Mouse (Mus musculus) limb, embryonic 13.5 days (tissue): ENCODE measurements around the gene Selenov. TPM values are rescaled to one million over a fixed set of nuclear protein-coding genes. Genes with fewer than 3 reads are reported as not detected.

ENCODE experiments used
- ATAC-seq: fragments of 200-750 bp; cut with Nextera tagmentation; 2 replicates; pipeline ENCODE4 v1.8.0; 2017; ENCODE audit warnings: low read depth, moderate number of reproducible peaks, moderate TSS enrichment; ENCODE audit not compliant: low FRiP score
- H3K27ac ChIP-seq: fragments of 300-500 bp; sonication (generic); 2 replicates; pipeline ENCODE4 v1.5.1; 2015; ENCODE audit warnings: inconsistent platforms, mild to moderate bottlenecking, moderate library complexity
- H3K27me3 ChIP-seq: fragments of 300-500 bp; sonication (generic); 2 replicates; pipeline ENCODE4 v1.6.1; 2015; ENCODE audit warnings: mild to moderate bottlenecking, inconsistent platforms
- H3K36me3 ChIP-seq: fragments of 300-500 bp; sonication (generic); 2 replicates; pipeline ENCODE4 v1.6.1; 2015; ENCODE audit warnings: inconsistent platforms, mild to moderate bottlenecking, moderate library complexity
- H3K4me1 ChIP-seq: fragments of 300-500 bp; sonication (generic); 2 replicates; pipeline ENCODE4 v1.6.1; 2015; ENCODE audit warnings: inconsistent platforms
- H3K4me2 ChIP-seq: fragments of 300-500 bp; sonication (generic); replicated peaks from 2 replicates; pipeline ENCODE4 v1.6.1; 2015; ENCODE audit warnings: inconsistent platforms, mild to moderate bottlenecking, moderate library complexity
- H3K4me3 ChIP-seq: fragments of 300-500 bp; sonication (generic); 2 replicates; pipeline ENCODE4 v1.5.1; 2015; ENCODE audit warnings: moderate library complexity, mild to moderate bottlenecking, inconsistent platforms
- H3K9ac ChIP-seq: fragments of 300-500 bp; sonication (generic); 2 replicates; pipeline ENCODE4 v1.6.1; 2015; ENCODE audit warnings: mild to moderate bottlenecking, inconsistent platforms
- H3K9me3 ChIP-seq: fragments of 300-500 bp; sonication (generic); 2 replicates; pipeline ENCODE4 v1.6.1; 2016; ENCODE audit warnings: inconsistent platforms
- WGBS: fragments of 180-500 bp; shearing (Covaris S2); methylation state at CpG from one replicate; pipeline ENCODE4 v1.1.7; 2015; 5-methylcytosine and 5-hydroxymethylcytosine counted together
- polyA plus RNA-seq: library from polyadenylated mRNA; unstranded; fragments of >200 nt; fragmentation: Nextera tagmentation; extraction: Ambion mirVana; gene quantifications from 2 replicates; pipeline ENCODE4 v1.2.1, GENCODE M21; 2015

The Selenov gene
- polyA plus RNA-seq, result 0.20 and 0.48 TPM in 2 replicates

DNA sequence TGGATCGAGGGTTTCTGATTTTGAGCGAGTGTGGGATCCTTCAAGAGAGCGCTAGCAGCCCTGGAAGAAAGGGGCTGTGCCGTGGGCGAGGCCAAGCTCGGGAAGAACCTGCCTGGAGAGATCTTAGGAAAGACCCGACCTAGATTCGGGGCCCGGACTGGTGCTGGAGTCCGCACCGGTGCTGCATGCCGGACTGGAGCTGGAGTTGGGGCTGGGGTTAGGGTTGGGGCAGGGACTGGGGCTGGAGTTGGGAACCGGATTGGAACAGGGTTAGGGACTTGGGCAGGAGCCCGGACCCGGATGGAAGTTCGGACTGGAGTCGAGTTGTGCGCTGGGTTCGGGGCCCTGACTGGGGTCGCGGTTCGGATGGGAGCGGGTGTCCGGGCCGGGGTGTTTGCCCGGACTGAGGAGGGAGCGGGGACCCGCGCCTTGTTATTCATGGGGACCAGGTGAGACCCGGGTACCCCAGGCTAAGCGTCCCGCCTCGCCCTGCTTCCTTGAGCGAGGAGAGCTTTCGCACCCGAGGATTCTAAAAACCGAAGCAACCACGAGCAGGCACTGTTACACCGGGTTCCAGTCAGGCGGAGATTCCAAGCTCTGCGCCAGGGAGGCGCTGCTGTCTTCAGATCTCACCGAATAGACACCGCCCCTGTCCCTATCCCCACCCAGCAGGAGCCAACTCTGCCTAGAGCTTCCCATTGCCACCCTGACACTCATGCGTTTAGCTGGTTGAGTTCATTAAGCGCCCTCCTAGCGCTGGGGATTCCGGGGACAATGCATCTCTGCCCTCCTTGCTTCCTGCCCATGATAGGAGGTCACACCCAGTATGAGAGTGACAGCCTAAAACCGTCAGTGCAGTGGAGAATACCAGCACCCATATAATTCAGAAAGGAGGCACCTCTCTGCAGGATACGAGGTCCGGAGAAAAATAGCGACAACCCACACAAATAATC is at the start of gene Selenov:
Gene Selenov, minus strand, starts transcription at position 549 of the 953 bp plus-strand sequence.
- Histone ChIP-seq H3K36me3 (no peaks in the 10 kb centered on the region), H3K4me1 (peaks cover 14% of the 10 kb centered on the region; the same call in 1 of the 2 replicates), H3K4me3 (peak within 1 kb of the TSS; percentile 37), H3K27ac (no peak within 1 kb of the TSS), H3K9ac (peak within 1 kb of the TSS; percentile 48), H3K27me3 (peaks cover 94% of the 10 kb centered on the region), H3K4me2 (peak within 1 kb of the TSS; percentile 60), H3K9me3 (peaks cover 4% of the 10 kb centered on the region; the same call in 1 of the 2 replicates)
- WGBS, result 1% methylated on average over 52 of the region's 52 CpGs
- ATAC-seq, result peak; percentile 41; the same call in 1 of the 2 replicates

DNA sequence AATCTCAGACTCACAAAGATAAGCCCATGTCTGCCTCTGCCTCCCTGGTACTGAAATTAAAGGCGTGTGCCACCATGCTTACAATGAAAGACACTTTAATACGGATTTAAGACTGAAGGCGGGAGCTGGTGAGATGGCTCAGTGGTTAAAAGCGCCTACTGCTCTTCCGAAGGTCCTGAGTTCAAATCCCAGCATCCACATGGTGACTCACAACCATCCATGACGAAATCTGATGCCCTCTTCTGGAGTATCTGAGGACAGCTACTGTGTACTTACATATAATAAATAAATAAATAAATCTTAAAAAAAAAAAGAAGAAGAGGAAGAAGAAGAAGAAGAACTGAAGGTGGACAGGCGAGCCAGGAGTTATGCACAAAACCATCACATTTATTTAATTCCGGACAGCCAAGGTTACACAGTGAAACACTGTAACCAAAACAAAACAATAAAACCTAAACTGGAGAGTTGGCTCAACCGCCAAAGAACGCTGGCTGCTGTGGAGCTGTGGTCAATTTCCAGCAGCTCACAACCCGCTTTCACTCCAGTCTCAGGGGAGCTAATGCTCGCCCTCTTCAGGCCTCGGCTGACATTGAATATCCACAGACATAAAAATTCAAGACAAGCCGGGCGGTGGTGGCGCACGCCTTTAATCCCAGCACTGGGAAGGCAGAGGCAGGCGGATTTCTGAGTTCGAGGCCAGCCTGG is 48.4 kb upstream of the Selenov start:
- H3K27ac ChIP-seq, result peak overlapping the region; percentile 89
- H3K9ac ChIP-seq, result peak overlapping the region; percentile 98
- peaks cover 32% of the 10 kb centered on the region for H3K4me1 ChIP-seq
- ATAC-seq, result no peak; the same call in 1 of the 2 replicates
- H3K36me3 ChIP-seq, result peaks cover 9% of the 10 kb centered on the region
- H3K4me3 ChIP-seq, result peak overlapping the region; percentile 95
- peak overlapping the region; percentile 90 for H3K4me2 ChIP-seq
- no peaks in the 10 kb centered on the region for H3K9me3 ChIP-seq
- WGBS, result 82% methylated on average over 19 of the region's 19 CpGs
- H3K27me3 ChIP-seq, result no peaks in the 10 kb centered on the region

DNA sequence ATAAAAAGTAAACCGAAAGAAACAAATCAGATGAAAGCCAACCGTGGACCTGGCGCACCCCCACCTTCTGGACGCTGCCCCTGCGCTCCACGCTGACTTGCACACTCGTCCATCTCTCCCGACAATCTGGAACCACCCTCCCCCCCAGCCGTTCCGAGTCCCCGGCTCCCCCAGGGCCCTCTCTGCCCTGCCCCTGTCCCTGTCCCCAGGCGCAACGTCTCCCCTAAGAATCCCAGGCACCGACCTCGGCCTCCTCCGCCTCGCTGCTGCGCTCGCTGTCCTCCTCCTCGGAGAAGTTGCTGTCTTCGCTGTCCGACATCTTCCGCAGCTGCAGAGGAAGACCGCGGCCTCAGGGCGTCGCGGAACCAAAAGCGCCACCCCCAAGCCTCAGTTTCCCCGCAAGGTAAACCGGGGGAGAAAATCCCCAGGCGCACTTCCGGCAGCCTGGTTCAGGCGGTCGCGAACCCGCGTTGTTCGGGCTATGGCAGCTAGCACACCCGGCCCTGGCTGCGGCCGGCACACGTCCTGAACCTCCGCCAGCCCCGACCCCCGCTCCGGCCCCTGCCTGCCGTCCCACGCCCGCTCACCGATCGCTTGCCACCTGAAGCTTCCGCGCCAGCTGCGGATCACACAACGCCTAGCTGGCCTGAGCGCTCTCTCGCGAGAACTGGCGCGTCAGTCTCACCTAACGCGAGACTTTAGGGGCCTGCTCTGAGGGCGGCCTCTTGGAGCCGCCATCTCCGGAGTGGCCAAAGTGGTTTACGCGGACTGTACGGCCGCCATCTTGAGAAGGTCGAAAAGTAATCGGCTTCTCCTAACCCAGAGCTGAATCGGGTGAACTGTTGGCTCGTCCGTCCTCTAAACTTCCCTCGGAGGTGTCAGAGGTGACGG is 47.4 kb upstream of the Selenov start, which contains the start of gene Supt5:
Gene Supt5, minus strand, starts transcription at position 639 of the 891 bp plus-strand sequence.
- under 1% methylated on average over 77 of the region's 77 CpGs for WGBS

DNA sequence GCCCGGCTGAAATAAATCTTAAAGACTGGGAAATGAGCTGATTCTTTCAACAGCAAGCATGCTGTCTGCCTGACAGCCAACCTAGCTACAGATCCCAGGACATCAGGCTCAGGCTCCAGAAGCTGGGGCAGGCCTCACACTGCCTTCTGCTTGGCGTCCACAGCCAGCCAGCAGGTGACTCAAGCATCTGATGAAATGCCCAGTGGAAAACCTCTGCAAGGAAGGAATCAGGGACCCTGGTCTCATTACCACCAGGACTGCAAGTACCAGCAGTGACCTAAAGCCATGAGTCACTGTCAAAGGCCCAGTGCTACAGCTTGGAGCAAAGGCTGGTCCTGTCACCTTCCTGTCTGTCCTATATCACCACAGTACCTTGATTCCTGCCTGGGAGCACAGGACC is 44.5 kb upstream of the Selenov start:
- Histone ChIP-seq H3K27me3 (no peaks in the 10 kb centered on the region), H3K9me3 (no peaks in the 10 kb centered on the region), H3K36me3 (peaks cover 28% of the 10 kb centered on the region), H3K9ac (no peak overlapping the region), H3K4me3 (no peak overlapping the region), H3K27ac (no peak overlapping the region), H3K4me1 (peaks cover 20% of the 10 kb centered on the region), H3K4me2 (no peak overlapping the region)
- 91% methylated on average over 2 of the region's 2 CpGs for WGBS
- no peak for ATAC-seq

More for the DNA sequence above, 47.4 kb upstream of the Selenov start, which contains the start of gene Supt5:
- peaks cover 14% of the 10 kb centered on the region for H3K36me3 ChIP-seq
- peak; percentile 99 for ATAC-seq
- H3K27me3 ChIP-seq, result no peaks in the 10 kb centered on the region
- peak within 1 kb of the TSS; percentile 89 for H3K27ac ChIP-seq
- peak within 1 kb of the TSS; percentile 98 for H3K9ac ChIP-seq
- H3K4me2 ChIP-seq, result peak within 1 kb of the TSS; percentile 90
- H3K4me1 ChIP-seq, result peaks cover 32% of the 10 kb centered on the region
- peak within 1 kb of the TSS; percentile 95 for H3K4me3 ChIP-seq
- H3K9me3 ChIP-seq, result no peaks in the 10 kb centered on the region

DNA sequence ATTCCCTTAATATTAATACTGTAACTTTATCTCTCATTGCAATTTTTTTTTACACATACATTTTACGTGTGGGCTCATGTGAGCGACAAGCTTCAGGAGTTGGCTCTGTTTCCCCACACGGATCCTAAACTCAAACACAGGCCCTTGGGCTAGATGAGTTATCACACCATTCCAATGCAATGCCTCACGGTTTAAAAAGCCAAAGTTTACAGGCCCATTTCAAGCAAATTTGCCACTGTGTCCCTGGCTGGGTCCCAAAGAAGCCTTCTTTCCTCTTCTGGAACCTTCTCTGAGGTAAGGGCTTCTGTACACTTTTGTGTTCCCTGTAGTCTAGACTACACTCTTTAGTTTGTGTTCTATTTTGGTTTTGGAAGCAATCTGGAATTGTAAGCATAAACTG is 43.5 kb upstream of the Selenov start:
- Histone ChIP-seq H3K4me1 (peaks cover 20% of the 10 kb centered on the region), H3K4me3 (no peak overlapping the region), H3K9me3 (no peaks in the 10 kb centered on the region), H3K9ac (peak overlapping the region; percentile 43; the same call in 1 of the 2 replicates), H3K27ac (no peak overlapping the region), H3K27me3 (no peaks in the 10 kb centered on the region), H3K4me2 (no peak overlapping the region), H3K36me3 (peaks cover 37% of the 10 kb centered on the region)
- 87% methylated on average over 4 of the region's 4 CpGs for WGBS
- no peak for ATAC-seq

DNA sequence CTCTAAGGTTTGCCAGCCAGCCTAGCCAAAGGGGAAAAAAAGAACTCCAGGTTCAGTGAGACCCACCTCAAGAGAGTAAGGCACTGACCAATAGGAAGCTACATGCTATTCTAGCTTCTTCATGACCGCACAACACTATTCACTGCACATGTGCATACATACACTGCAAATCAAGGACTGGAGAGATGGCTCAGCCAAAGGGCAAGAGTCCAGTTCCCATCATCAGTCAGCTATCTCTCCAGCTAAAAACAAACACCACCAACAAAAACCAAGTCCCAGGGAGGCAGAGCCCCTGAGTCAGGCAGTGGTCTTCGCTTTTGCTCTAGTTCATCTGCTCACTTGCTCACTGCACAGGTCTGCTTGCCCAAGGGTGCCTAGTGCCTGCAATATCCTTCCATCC is 37.3 kb upstream of the Selenov start:
- H3K9ac ChIP-seq, result no peak overlapping the region
- H3K9me3 ChIP-seq, result no peaks in the 10 kb centered on the region
- no peak overlapping the region for H3K4me2 ChIP-seq
- no peak for ATAC-seq
- H3K4me1 ChIP-seq, result no peaks in the 10 kb centered on the region
- no peaks in the 10 kb centered on the region for H3K27me3 ChIP-seq
- no peak overlapping the region for H3K27ac ChIP-seq
- WGBS, result 96% methylated on average over 2 of the region's 2 CpGs
- no peak overlapping the region for H3K4me3 ChIP-seq
- H3K36me3 ChIP-seq, result peaks cover 84% of the 10 kb centered on the region

DNA sequence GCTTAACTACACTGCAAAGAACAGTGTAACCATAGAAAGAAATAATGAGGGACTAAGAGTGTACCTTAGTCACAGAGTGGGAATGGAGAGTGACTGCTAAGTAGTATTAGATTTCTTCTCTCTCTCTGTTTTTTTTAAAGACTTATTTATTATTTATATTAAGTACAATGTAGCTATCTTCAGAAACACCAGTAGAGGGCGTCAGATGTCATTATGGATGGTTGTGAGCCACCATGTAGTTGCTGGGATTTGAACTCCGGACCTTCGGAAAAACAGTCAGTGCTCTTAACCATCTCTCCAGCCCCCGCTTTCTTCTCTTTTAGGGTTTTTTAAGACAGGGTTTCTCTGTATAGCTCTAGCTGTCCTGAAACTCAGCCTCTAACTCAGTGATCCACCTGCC is 35.5 kb upstream of the Selenov start:
- Histone ChIP-seq H3K9me3 (no peaks in the 10 kb centered on the region), H3K36me3 (peaks cover 98% of the 10 kb centered on the region), H3K4me2 (no peak overlapping the region), H3K4me1 (no peaks in the 10 kb centered on the region), H3K27me3 (no peaks in the 10 kb centered on the region), H3K27ac (no peak overlapping the region), H3K4me3 (no peak overlapping the region), H3K9ac (no peak overlapping the region)
- WGBS, result 78% methylated on average over 4 of the region's 4 CpGs
- ATAC-seq, result no peak

DNA sequence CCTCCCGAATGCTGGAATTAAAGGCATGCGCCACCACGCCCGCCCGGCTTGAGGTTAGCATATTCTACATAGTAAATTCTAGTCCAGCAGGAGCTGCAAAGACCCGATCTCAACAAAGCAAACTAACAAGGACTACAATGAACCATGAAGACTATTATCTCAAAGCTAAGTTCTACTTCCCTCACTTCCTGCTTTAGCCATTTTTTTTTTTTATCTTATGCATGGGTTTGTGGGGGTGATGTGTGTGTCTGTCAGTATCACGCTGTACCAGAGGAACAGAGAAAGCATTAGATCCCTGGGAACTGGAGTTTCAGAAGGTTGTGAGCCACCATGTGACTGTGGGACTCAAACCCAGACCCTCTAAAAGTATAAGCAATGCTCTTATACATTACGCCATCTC is 34.3 kb upstream of the Selenov start:
- ATAC-seq, result no peak
- no peak overlapping the region for H3K9ac ChIP-seq
- H3K36me3 ChIP-seq, result peaks cover 98% of the 10 kb centered on the region
- no peaks in the 10 kb centered on the region for H3K4me1 ChIP-seq
- 97% methylated on average over 8 of the region's 8 CpGs for WGBS
- H3K4me2 ChIP-seq, result no peak overlapping the region
- H3K4me3 ChIP-seq, result no peak overlapping the region
- no peaks in the 10 kb centered on the region for H3K9me3 ChIP-seq
- H3K27me3 ChIP-seq, result no peaks in the 10 kb centered on the region
- no peak overlapping the region for H3K27ac ChIP-seq

DNA sequence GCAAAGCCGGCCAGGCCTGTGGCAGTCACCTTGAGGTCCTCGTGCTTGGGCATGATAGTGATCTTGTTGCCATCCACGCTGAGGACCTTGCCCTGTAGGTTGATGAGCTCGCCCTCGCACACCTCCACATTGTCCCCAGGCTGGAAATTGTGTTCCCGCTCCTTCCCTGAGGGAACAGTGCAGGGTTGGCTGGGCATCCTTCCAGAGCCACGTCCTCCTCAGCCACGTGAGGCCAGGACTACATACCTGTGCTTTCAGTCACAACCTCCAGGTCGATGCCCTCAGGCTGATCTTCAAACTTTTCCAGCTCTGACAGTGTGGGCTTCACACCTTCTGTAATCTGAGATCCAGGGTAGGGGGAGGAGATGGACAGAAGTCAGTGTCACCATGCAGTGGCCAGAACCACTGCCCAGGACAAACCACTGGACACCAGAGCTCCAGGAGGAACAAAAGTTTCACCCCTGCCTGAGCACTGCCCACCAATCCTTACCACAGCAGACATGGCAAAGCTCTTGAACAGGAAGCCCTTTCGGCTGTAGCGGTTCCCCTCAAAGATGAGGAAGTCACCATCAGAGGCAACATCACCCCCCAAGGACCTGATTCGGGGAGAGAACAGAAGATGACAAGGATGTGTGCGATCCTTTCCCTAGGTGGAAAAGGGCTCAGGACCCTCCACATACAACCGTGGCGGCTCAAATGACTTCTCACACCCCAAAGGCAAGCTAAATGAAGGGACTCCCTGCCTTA is 31.2 kb upstream of the Selenov start:
- Histone ChIP-seq H3K4me3 (no peak overlapping the region), H3K9me3 (no peaks in the 10 kb centered on the region), H3K4me2 (no peak overlapping the region), H3K27me3 (no peaks in the 10 kb centered on the region), H3K27ac (no peak overlapping the region), H3K4me1 (no peaks in the 10 kb centered on the region), H3K36me3 (peaks cover 100% of the 10 kb centered on the region), H3K9ac (no peak overlapping the region)
- WGBS, result 92% methylated on average over 15 of the region's 15 CpGs
- no peak for ATAC-seq

DNA sequence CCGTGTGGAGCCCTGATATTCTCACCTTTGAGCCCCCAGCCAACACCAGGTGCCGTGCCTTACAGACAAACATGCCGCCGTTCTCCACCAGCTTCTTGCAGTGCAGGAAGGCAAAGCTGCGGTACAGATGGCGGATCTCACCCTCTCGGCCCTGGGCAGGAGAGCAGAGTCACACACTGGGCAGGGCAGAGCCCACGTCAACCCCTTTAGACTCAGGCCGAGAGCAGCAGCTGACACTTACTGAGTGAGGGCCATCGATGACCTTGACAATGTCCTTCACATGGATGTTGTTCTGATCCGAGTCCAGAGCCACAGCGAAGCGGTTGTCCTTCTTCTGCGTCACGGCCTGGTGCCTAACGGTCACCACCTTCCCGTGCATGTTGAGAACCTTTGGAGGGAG is 27.7 kb upstream of the Selenov start:
- Histone ChIP-seq H3K4me2 (no peak overlapping the region), H3K36me3 (peaks cover 99% of the 10 kb centered on the region), H3K4me1 (no peaks in the 10 kb centered on the region), H3K4me3 (no peak overlapping the region), H3K27ac (no peak overlapping the region), H3K27me3 (no peaks in the 10 kb centered on the region), H3K9me3 (no peaks in the 10 kb centered on the region), H3K9ac (no peak overlapping the region)
- no peak for ATAC-seq
- WGBS, result 94% methylated on average over 17 of the region's 17 CpGs

DNA sequence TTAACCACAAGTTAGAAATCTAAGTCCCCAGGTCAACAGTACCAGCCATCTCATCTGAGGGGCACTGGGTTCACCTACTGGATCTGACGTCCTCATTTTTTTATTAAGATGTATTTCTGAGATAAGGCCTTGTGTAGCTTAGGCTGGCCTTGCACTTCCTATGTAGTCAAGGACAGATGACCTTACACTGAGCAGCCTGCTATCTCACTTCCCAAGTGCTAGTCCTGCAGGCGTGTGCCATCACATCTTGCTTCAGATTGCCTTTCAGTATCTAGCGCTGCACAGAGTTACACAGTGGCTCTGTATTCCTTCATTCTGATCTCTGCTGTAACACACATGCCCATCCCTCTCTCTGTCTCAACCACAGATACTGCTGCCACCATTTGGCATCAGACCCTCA is 27.1 kb upstream of the Selenov start:
- H3K27ac ChIP-seq, result no peak overlapping the region
- H3K4me1 ChIP-seq, result no peaks in the 10 kb centered on the region
- H3K36me3 ChIP-seq, result peaks cover 92% of the 10 kb centered on the region
- H3K27me3 ChIP-seq, result no peaks in the 10 kb centered on the region
- WGBS, result 83% methylated on average over 3 of the region's 3 CpGs
- H3K9me3 ChIP-seq, result no peaks in the 10 kb centered on the region
- H3K9ac ChIP-seq, result no peak overlapping the region
- H3K4me3 ChIP-seq, result no peak overlapping the region
- no peak for ATAC-seq
- no peak overlapping the region for H3K4me2 ChIP-seq
